Mouse (Mus musculus) bone marrow, adult 2 months (tissue): ENCODE measurements around the gene Ugt1a8.

ENCODE experiments used
- CTCF ChIP-seq: fragments of 200-500 bp; IDR thresholded peaks from 2 replicates; pipeline ENCODE4 v1.5.1; 2011; ENCODE audit warnings: low read length, control low read depth; ENCODE audit not compliant: control insufficient read depth, insufficient read depth
- POLR2A ChIP-seq: fragments of 200-500 bp; IDR thresholded peaks from 2 replicates; pipeline ENCODE4 v1.6.1; 2011; ENCODE audit warnings: low read depth, mild to moderate bottlenecking, control low read depth, low read length, borderline replicate concordance; ENCODE audit not compliant: control insufficient read depth

- TF ChIP-seq CTCF (no peak), POLR2A (no peak)
Measured at GRCm38 (mm10) chr1:88081670-88082069, 5.9 kb upstream of the Ugt1a8 start.
